Comparison of ENCODE assay signal across 9 mouse cellular contexts in the genomic region with DNA sequence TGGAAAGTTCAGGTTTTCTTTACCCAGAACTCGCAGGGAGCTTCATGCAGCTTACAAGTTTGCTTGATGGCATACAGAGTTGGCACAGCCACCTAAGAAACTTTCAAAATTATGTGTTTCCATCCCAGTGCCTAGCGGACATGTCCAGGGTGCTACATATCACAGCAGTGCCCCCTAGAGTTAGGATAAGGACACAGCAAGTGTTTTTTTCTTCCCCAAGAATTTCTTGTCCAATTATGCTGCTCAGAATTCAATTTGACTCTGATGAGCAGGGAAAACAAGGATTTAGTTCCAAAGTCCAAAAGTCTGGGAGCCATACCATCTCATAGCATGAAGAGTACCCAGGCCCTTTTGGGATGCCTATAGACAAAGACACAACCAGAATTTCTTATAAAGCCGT. TPM values are rescaled to one million over a fixed set of nuclear protein-coding genes. Genes with fewer than 3 reads are reported as not detected.
DNase-seq lines count a peak whose midpoint lies in the region; ATAC-seq and TF ChIP-seq lines count a peak whose summit lies in the region.
"Had no signal": no experiment of that assay in that cellular context is flagged by ENCODE, and none has a peak within 500 bp of the region (broad histone marks: within the 10 kb centered on the region; RNA-seq: fewer than 3 reads in every experiment).

No protein-coding gene starts in this region.

- no peak overlapping the region for H3K4me3 ChIP-seq in intestine, postnatal 0 days (ENCODE audit: low read depth, low read length)
- H3K4me3 ChIP-seq in intestine, embryonic 16.5 days (ENCODE audit: low read length) = no peak overlapping the region
- H3K4me3 ChIP-seq in midbrain, postnatal 0 days (ENCODE audit: low read depth, low read length) = no peak overlapping the region
- no peak overlapping the region for H3K4me3 ChIP-seq in midbrain, embryonic 10.5 days
- no peak overlapping the region for H3K4me3 ChIP-seq in bone marrow, adult 2 months (replicated peaks; ENCODE audit: control insufficient read depth, low read depth, low read length)
- H3K4me3 ChIP-seq: forebrain, embryonic 13.5 days had no signal

- no peaks in the 10 kb centered on the region for H3K36me3 ChIP-seq in intestine, postnatal 0 days (ENCODE audit: control insufficient read depth, insufficient read depth)
- no peaks in the 10 kb centered on the region for H3K36me3 ChIP-seq in intestine, embryonic 16.5 days (ENCODE audit: control insufficient read depth, insufficient read depth, low read length)
- no peaks in the 10 kb centered on the region for H3K36me3 ChIP-seq in midbrain, postnatal 0 days (ENCODE audit: insufficient read depth, low read length)
- H3K36me3 ChIP-seq in midbrain, embryonic 10.5 days = no peaks in the 10 kb centered on the region
- no peaks in the 10 kb centered on the region for H3K36me3 ChIP-seq in splenic B cell, adult 2 months (ENCODE audit: control insufficient read depth, insufficient read depth, low read length, poor library complexity, severe bottlenecking)

- no peaks in the 10 kb centered on the region for H3K27me3 ChIP-seq in intestine, postnatal 0 days (replicated peaks; ENCODE audit: control insufficient read depth, insufficient read depth, low read length)
- H3K27me3 ChIP-seq in intestine, embryonic 16.5 days (replicated peaks; ENCODE audit: control insufficient read depth, insufficient read depth, low read length) = no peaks in the 10 kb centered on the region
- H3K27me3 ChIP-seq in midbrain, postnatal 0 days (ENCODE audit: insufficient read depth, low read length) = no peaks in the 10 kb centered on the region
- peaks cover 46% of the 10 kb centered on the region for H3K27me3 ChIP-seq in midbrain, embryonic 10.5 days (ENCODE audit: low read depth, poor library complexity, severe bottlenecking)
- no peaks in the 10 kb centered on the region for H3K27me3 ChIP-seq in splenic B cell, adult 2 months (ENCODE audit: control insufficient read depth, insufficient read depth, low read length, poor library complexity, severe bottlenecking)

- no peaks in the 10 kb centered on the region for H3K4me1 ChIP-seq in intestine, postnatal 0 days (replicated peaks; ENCODE audit: control insufficient read depth, insufficient read depth, low read length)
- no peaks in the 10 kb centered on the region for H3K4me1 ChIP-seq in intestine, embryonic 16.5 days (ENCODE audit: control insufficient read depth, insufficient read depth, low read length)
- H3K4me1 ChIP-seq in midbrain, postnatal 0 days (ENCODE audit: insufficient read depth, low read length) = no peaks in the 10 kb centered on the region
- H3K4me1 ChIP-seq in midbrain, embryonic 10.5 days = peaks cover 33% of the 10 kb centered on the region
- no peaks in the 10 kb centered on the region for H3K4me1 ChIP-seq in bone marrow, adult 2 months (ENCODE audit: control insufficient read depth, insufficient read depth, low read length)

- no peak for TF ChIP-seq POLR2A in bone marrow, adult 2 months (IDR thresholded peaks at IDR 0.05; ENCODE audit: borderline replicate concordance, control insufficient read depth, low read depth, low read length)

- H3K4me2 ChIP-seq in intestine, postnatal 0 days (replicated peaks; ENCODE audit: low read depth) = no peak overlapping the region
- H3K4me2 ChIP-seq in intestine, embryonic 16.5 days (ENCODE audit: low read depth, low read length) = no peak overlapping the region
- no peak overlapping the region for H3K4me2 ChIP-seq in midbrain, postnatal 0 days (ENCODE audit: low read depth, low read length, poor library complexity, severe bottlenecking)

- 70% methylated on average over 3 of the region's 3 CpGs for WGBS in intestine, postnatal 0 days
- WGBS in intestine, embryonic 16.5 days = 79% methylated on average over 3 of the region's 3 CpGs
- WGBS in midbrain, postnatal 0 days = 73% methylated on average over 3 of the region's 3 CpGs
- 83% methylated on average over 3 of the region's 3 CpGs for WGBS in midbrain, embryonic 10.5 days
- 58% methylated on average over 3 of the region's 3 CpGs for WGBS in bone marrow, adult 2 months

- peak; percentile 75 for DNase-seq in midbrain, postnatal 0 days (ENCODE audit: low spot score)
- DNase-seq in midbrain, embryonic 10.5 days (ENCODE audit: low spot score) = no peak
- peak; percentile 10 for DNase-seq in splenic B cell, adult 2 months (ENCODE audit: low read depth, low spot score)
- DNase-seq: heart, postnatal 14 days had no signal

- peak; percentile 67 for TF ChIP-seq CTCF in intestine, postnatal 0 days (IDR thresholded peaks at IDR 0.05; ENCODE audit: low read depth)
- peak; percentile 76 for TF ChIP-seq CTCF in midbrain, postnatal 0 days (IDR thresholded peaks at IDR 0.05)
- peak; percentile 33 for TF ChIP-seq CTCF in bone marrow, adult 2 months (IDR thresholded peaks at IDR 0.05; ENCODE audit: control insufficient read depth, insufficient read depth, low read length)

- no peaks in the 10 kb centered on the region for H3K9me3 ChIP-seq in intestine, postnatal 0 days (ENCODE audit: control insufficient read depth)
- no peaks in the 10 kb centered on the region for H3K9me3 ChIP-seq in intestine, embryonic 16.5 days (ENCODE audit: control insufficient read depth, low read length)
- no peaks in the 10 kb centered on the region for H3K9me3 ChIP-seq in midbrain, postnatal 0 days (ENCODE audit: low read length)
- H3K9me3 ChIP-seq in midbrain, embryonic 10.5 days (replicated peaks) = no peaks in the 10 kb centered on the region
- H3K9me3 ChIP-seq: forebrain, embryonic 13.5 days had no signal

- ATAC-seq in intestine, postnatal 0 days = no peak
- no peak for ATAC-seq in intestine, embryonic 16.5 days
- ATAC-seq in midbrain, postnatal 0 days (ENCODE audit: low FRiP score) = no peak
- no peak for ATAC-seq in inflammation-experienced regulatory T-cells, adult 6 months

- H3K9ac ChIP-seq in intestine, postnatal 0 days (ENCODE audit: low read depth, low read length) = no peak overlapping the region
- H3K9ac ChIP-seq in intestine, embryonic 16.5 days (ENCODE audit: low read depth, low read length) = no peak overlapping the region
- H3K9ac ChIP-seq in midbrain, postnatal 0 days (replicated peaks; ENCODE audit: low read length, poor library complexity, severe bottlenecking) = no peak overlapping the region
- H3K9ac ChIP-seq: forebrain, embryonic 13.5 days had no signal

- no peak overlapping the region for H3K27ac ChIP-seq in intestine, postnatal 0 days (ENCODE audit: low read depth, low read length)
- no peak overlapping the region for H3K27ac ChIP-seq in intestine, embryonic 16.5 days (ENCODE audit: low read length)
- H3K27ac ChIP-seq in midbrain, postnatal 0 days (ENCODE audit: low read depth, low read length) = no peak overlapping the region
- H3K27ac ChIP-seq in midbrain, embryonic 10.5 days (replicated peaks) = no peak overlapping the region
- no peak overlapping the region for H3K27ac ChIP-seq in bone marrow, adult 2 months (ENCODE audit: control insufficient read depth, insufficient read depth, low read depth, low read length, poor library complexity)
- H3K27ac ChIP-seq: forebrain, embryonic 13.5 days had no signal

RNA-seq across cellular contexts. Expression of a gene that starts 43.8 kb away (rescaled TPM):
- polyA plus RNA-seq in intestine, postnatal 0 days (2015; fragmentation: Nextera tagmentation; extraction: Ambion mirVana) = 0.22 TPM in 2 replicates
- polyA plus RNA-seq in intestine, embryonic 16.5 days (2015; fragmentation: Nextera tagmentation; extraction: Ambion mirVana) = 0.33 and 0.40 TPM in 2 replicates
- 0.57 and 0.99 TPM in 2 replicates for total RNA-seq in midbrain, postnatal 0 days (2014; rRNA removed)
- 0.69 and 0.80 TPM in 2 replicates for polyA plus RNA-seq in midbrain, postnatal 0 days (2015; fragmentation: Nextera tagmentation; extraction: Ambion mirVana)
- 0.06 and 0.24 TPM in 2 replicates for polyA plus RNA-seq in midbrain, embryonic 10.5 days (2016; fragmentation: Nextera tagmentation; extraction: Ambion mirVana)
- polyA plus RNA-seq in bone marrow, adult 2 months (2011; ENCODE audit: insufficient read depth, insufficient read length, low replicate concordance, missing spikeins) = 0.52 and 0.70 TPM in 2 replicates
- polyA plus RNA-seq in inflammation-experienced regulatory T-cells, adult 6 months (2017; shearing (Covaris generic)) = not detected

RNA-seq across cellular contexts. Expression of a gene that starts 50.9 kb away (rescaled TPM):
- polyA plus RNA-seq in intestine, postnatal 0 days (2015; fragmentation: Nextera tagmentation; extraction: Ambion mirVana) = 51.6 and 55.6 TPM in 2 replicates
- polyA plus RNA-seq in intestine, embryonic 16.5 days (2015; fragmentation: Nextera tagmentation; extraction: Ambion mirVana) = 41.0 and 41.7 TPM in 2 replicates
- 25.2 and 25.9 TPM in 2 replicates for total RNA-seq in midbrain, postnatal 0 days (2014; rRNA removed)
- polyA plus RNA-seq in midbrain, postnatal 0 days (2015; fragmentation: Nextera tagmentation; extraction: Ambion mirVana) = 34.5 and 39.2 TPM in 2 replicates
- 14.7 and 17.1 TPM in 2 replicates for polyA plus RNA-seq in midbrain, embryonic 10.5 days (2016; fragmentation: Nextera tagmentation; extraction: Ambion mirVana)
- 6.6 and 12.2 TPM in 2 replicates for polyA plus RNA-seq in bone marrow, adult 2 months (2011; ENCODE audit: insufficient read depth, insufficient read length, low replicate concordance, missing spikeins)
- 10 to 100 TPM; 29.6 to 38.3 (median 37.2) TPM for polyA plus RNA-seq in inflammation-experienced regulatory T-cells, adult 6 months (2017; shearing (Covaris generic))

RNA-seq across cellular contexts. Expression of a gene that starts 59.1 kb away (rescaled TPM):
- 1.1 and 1.5 TPM in 2 replicates for polyA plus RNA-seq in intestine, postnatal 0 days (2015; fragmentation: Nextera tagmentation; extraction: Ambion mirVana)
- polyA plus RNA-seq in intestine, embryonic 16.5 days (2015; fragmentation: Nextera tagmentation; extraction: Ambion mirVana) = 10.1 and 12.7 TPM in 2 replicates
- total RNA-seq in midbrain, postnatal 0 days (2014; rRNA removed) = not detected in 2 replicates
- 0.06 and 0.12 TPM in 2 replicates for polyA plus RNA-seq in midbrain, postnatal 0 days (2015; fragmentation: Nextera tagmentation; extraction: Ambion mirVana)
- polyA plus RNA-seq in midbrain, embryonic 10.5 days (2016; fragmentation: Nextera tagmentation; extraction: Ambion mirVana) = 0.06 TPM in 1 of 2 replicates, not detected in the other
- 0.92 TPM in 1 of 2 replicates, not detected in the other for polyA plus RNA-seq in bone marrow, adult 2 months (2011; ENCODE audit: insufficient read depth, insufficient read length, low replicate concordance, missing spikeins)
- polyA plus RNA-seq in inflammation-experienced regulatory T-cells, adult 6 months (2017; shearing (Covaris generic)) = under 1 TPM in 1 of 3 experiments, not detected in 2; 0.26 TPM
- total RNA-seq: heart, postnatal 14 days had no signal
